Mouse (Mus musculus) T-helper 2 cell (primary cell): ENCODE results near the gene Rgr.

Source experiments
- in situ Hi-C: fragments of 300-600 bp; cut with MboI, MseI; formaldehyde crosslinking; loops from one replicate; pipeline ENCODE4 v1.15.1; 2025; ENCODE audit warnings: high pct_unique_total_duplicates

Gene Rgr

GRCm38 (mm10) chr14:37048914-37049410, at the start of gene Rgr:
TSS of gene Rgr (minus strand) at chr14:37048964.
- in situ Hi-C loops = loop anchor here (25.0 kb wide), 1 partner anchor 1137 kb away; no protein-coding TSS in a partner anchor

GRCm38 (mm10) chr14:37097956-37098530, 49.3 kb upstream of the Rgr start, which contains the start of gene Cdhr1:
TSS of gene Cdhr1 (minus strand) at chr14:37098347.
- in situ Hi-C loops = no loop called here

- in situ Hi-C loops = no loop called here
These were observed 46.8 kb upstream of the Rgr start for GRCm38 (mm10) chr14:37095556-37095955.

GRCm38 (mm10) chr14:37094436-37094835, 45.7 kb upstream of the Rgr start:
- in situ Hi-C loops = no loop called here

DNA sequence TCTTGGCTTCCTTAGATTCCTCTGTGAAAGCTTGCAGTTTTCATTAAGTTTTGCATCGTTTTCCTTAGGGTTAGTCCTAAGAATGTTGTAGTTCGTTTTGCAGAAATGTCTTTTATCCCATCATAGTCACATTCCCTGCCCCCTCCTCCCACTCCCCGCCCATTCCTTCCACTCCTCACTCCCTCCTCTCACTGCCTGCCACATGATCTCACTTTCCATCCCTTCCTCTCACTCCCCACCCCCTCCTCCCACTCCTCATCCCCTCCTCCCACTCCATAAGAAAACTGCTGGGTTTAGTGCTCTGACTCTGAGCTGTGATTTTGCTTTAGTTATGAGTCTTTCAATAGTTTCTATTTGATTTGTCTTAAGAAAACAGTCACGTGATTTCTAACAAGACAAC, 35.0 kb upstream of the Rgr start:
- in situ Hi-C loops = no loop called here

DNA sequence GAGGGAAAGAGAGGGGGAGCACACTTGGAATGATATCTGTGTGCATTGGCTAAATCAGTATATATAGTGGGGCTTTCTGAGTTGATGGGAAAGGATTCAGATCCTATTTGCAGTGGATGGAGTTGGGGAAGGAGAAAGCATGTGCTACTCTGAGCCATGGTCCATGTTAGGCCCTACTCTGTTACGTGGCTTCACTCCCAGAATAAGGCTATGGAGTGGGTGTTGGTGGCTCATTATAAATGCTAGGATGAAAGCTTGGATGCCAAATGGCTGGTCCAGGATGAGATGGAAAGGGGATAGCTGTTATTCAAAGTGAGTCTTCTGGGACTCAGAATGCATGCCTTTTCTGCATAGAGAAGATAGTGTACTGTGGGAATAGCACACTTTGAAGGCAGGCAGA, 32.0 kb upstream of the Rgr start:
- in situ Hi-C loops = no loop called here

GRCm38 (mm10) chr14:37068516-37068915, 19.8 kb upstream of the Rgr start:
- in situ Hi-C loops = no loop called here

GRCm38 (mm10) chr14:37067629-37068028, 18.9 kb upstream of the Rgr start, which contains the start of gene Lrit2:
TSS of gene Lrit2 (plus strand) at chr14:37067929.
- in situ Hi-C loops = no loop called here

DNA sequence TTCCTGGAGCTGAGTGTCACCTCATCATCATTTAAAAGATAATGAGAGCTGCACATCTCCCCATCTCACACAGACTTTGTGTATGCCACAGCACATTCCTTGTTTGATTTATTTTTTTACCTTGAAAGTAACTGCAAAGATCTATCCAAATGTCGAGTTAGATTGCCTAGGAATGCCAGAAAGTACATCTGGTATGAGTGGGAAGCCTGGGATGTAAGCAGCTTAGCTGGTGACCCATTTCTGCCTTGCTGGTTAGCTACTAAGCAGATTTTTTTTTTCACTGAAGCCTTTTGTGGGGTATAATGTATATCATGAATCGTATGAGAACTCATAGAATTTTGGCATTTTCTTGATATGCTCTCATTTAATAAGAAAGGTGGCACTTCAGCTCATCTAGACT, 17.9 kb upstream of the Rgr start:
- in situ Hi-C loops = no loop called here

DNA sequence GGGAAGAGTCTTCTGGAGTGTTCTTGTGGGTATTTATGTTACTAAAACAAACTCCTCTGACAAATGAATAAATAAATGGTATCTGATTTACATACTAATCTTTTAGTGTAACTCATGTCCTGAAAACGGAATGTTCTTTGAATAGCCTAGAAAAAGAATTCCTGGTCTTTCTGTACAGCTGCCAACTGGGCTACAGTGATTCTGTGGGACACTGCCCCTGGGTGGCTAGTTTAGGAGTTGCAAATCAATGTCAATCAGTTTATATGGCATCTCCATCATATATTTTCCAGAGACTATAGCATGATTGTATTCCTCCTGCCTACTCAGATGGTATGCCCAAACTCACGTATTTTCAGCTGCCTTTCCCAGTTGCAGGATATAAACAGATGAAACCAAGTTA, 16.1 kb upstream of the Rgr start:
- in situ Hi-C loops = no loop called here

DNA sequence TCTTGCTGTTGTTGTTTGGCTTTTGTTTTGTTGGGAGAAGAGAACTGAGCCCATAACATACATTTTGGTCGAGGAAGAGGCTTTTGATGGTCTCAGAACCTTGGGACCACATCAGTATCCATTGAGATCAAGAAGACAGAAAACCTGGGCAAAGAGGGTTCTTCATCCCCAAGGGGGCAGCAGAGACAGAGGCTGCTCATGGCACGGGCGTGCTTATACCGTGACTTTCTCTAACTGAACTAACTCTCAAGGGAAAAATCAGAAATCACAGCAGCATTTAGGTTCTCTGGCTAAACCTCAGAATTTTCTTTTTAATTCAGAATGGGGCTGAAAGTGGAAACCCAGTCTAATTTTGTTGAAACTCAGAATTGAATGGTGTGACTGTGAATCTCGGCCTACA, 14.3 kb downstream of the Rgr start:
- in situ Hi-C loops = loop anchor here (25.0 kb wide), 1 partner anchor 1122 kb away; no protein-coding TSS in a partner anchor

DNA sequence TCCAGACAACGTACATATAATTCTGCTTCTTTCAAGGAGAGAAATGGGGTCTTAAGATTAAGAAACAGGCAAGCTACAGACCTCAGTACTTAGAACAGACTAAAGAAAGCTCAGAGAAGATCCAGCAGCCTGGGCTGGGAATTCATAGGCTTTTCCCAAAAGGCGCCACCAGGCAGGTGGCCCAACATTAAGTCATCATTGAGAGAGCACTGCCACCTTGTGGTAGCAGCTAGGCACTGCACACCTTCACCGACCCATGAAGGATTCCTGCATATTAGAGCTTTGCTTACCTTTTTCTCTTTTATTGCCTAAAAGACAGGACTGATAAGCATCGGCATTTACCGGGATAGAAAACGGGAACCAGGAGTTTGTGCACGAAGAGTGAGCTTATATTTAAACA, 15.5 kb downstream of the Rgr start:
- in situ Hi-C loops = loop anchor here (25.0 kb wide), 1 partner anchor 1121 kb away; no protein-coding TSS in a partner anchor

DNA sequence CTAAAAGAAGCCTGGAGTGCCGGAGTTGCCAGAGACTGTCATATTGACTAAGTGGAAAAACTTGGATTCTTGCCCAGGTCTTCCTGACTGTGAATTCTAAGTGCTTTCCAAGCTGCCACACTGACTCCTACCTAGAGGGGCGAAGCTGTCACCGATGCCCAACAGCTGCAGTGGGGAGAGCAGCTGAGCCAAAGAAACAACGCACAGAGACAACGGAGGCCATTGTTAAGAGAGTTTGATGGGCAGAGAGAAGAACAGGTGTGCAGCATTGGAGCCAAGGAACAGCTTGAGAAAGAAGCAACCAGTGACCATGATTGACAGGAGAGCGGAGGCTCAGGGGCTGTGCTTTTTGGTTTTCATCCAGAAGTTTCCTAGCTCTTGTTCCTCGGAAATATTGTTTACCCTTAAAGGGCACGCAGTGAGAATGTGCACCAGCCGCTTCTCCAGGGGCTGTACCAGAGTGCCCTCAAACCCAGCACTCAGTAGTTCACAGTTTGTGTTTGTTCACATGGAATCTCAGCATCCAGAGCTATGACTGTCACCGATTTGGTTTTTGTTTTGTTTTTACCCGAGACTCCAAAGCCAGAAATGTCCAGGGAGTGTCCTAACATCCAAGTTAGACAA, 16.2 kb downstream of the Rgr start:
- in situ Hi-C loops = loop anchor here (25.0 kb wide), 1 partner anchor 1120 kb away; no protein-coding TSS in a partner anchor

DNA sequence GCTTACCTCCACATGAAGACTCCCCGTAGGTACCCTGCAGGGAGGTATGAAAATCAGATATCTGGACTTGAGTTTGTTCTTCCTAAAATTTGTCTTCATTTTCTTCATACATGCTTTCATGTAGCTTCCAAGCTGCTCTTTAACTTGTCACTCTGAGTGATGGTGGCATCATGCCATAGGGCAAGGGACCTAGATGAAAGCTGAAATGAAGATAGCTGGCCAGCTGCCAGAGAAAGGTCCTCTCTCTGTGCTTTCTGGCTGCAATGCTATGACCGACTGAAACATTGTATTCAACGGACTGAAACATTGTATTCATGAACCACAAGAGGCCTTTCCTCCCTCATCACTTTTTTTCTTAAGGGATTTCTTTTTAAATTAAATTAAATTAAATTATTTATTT, 20.2 kb downstream of the Rgr start:
- in situ Hi-C loops = loop anchor here (25.0 kb wide), 1 partner anchor 1116 kb away; no protein-coding TSS in a partner anchor

GRCm38 (mm10) chr14:37027951-37028350, 20.8 kb downstream of the Rgr start:
- in situ Hi-C loops = loop anchor here (25.0 kb wide), 1 partner anchor 1116 kb away; no protein-coding TSS in a partner anchor

GRCm38 (mm10) chr14:37027248-37027933, 21.4 kb downstream of the Rgr start:
- in situ Hi-C loops = loop anchor here (25.0 kb wide), 1 partner anchor 1115 kb away; no protein-coding TSS in a partner anchor

DNA sequence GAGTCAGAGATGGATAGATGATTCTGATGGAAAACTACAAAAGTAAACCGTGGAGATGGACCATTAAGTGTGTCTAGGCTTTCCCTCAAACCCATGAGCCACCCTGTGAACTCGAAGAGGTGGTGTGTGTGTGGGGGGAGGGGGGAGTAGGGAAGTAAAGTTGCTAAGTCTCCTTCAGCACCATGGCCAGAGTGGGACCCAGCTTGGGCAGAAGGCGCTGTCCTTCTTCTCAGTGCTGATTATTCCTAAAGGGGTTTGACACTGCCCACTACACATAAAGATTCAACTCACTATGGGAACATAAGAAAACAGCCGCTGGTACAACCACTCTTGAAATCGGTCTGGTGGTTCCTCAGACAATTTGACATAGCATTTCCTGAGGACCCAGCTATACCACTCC, 32.9 kb downstream of the Rgr start:
- in situ Hi-C loops = no loop called here

- in situ Hi-C loops = no loop called here
These were observed 35.1 kb downstream of the Rgr start for GRCm38 (mm10) chr14:37013644-37014043.

- in situ Hi-C loops = no loop called here
These were observed 39.1 kb downstream of the Rgr start for GRCm38 (mm10) chr14:37009686-37010085.

DNA sequence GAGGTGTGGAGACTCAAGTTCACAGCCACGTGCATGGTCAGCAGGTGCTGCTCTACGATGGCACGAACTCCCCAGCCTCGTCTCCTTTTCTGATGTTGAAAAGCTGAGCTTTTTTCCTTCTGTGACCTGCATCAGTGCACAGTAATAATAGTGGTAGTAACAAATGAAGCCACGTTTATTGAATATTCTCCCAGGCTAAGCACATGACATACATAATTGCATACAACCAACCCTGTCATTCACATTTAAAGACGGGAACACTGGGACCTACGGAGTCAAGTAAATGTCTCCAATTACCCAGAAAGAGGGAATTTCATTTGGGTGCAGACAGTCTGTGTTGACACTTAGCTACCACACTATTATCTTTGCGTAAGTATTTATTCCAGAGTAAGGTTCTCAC, 42.3 kb downstream of the Rgr start:
- in situ Hi-C loops = no loop called here

DNA sequence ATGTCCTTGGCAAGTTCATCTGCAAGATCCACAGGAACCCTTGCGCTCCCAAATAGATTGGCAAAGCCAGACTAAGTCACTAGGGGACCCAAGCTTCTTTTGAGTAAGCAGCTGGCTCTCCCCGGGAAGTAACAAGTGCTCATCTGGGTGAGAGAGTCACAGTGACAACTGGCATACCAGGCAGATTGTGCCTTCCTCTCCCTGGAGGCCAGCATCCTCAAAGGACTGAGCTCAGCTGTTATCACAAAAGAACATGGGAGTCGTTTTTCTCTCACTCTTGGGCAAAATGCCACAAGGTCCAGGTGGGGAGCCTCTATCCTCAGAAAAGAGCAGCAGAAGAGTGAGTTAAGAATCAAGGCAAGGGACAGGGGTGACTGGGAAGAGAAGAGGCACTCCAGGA, 42.9 kb downstream of the Rgr start:
- in situ Hi-C loops = no loop called here

DNA sequence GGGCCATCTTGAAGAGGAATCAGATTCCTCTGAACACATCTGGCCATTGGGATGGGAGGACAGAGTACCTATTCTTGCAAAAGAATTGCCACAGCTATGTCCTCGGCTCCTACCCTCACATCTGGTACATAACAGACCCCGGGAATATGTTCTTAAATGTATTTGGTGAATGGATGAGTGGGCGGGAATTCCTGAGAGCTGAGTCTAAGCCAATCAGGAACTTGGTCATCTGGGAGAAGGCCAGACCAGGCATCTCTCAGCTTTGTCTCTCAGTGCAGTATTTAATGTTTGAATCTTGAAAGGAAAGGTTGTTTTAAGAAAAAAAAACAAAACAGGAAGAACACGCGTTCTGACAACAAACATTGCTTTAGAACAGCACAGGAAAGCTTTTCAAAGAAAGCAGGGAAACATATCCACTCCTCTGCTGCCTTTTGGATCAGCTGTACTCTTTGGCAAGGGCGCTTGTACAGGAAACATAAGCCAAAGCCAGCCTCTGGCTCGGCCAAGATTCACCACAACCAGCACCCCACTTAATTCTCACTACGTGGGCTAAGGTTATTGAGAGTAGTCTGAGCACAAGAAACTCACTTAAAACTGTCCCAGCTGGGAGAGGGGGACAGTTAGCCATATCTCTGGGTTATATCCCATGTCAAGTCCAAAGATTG, 45.2 kb downstream of the Rgr start:
- in situ Hi-C loops = no loop called here
